Mouse (Mus musculus) heart, embryonic 11.5 days (tissue): ENCODE data around the gene Cdk14. TPM values are rescaled to one million over a fixed set of nuclear protein-coding genes. Genes with fewer than 3 reads are reported as not detected.

Experiments
- ATAC-seq: fragments of 200-750 bp; cut with Nextera tagmentation; replicated peaks from 2 replicates; pipeline ENCODE4 v1.8.0; 2017; ENCODE audit warnings: moderate library complexity; ENCODE audit not compliant: insufficient number of reproducible peaks, low FRiP score, low TSS enrichment
- H3K27ac ChIP-seq: fragments of 300-500 bp; sonication (generic); 2 replicates; pipeline ENCODE4 v1.5.1; 2014; ENCODE audit warnings: mild to moderate bottlenecking, low read depth, low read length
- H3K27me3 ChIP-seq: fragments of 300-500 bp; sonication (generic); 2 replicates; pipeline ENCODE4 v1.6.1; 2014; ENCODE audit warnings: mild to moderate bottlenecking, low read length, mixed read lengths; ENCODE audit not compliant: control insufficient read depth, insufficient read depth
- H3K36me3 ChIP-seq: fragments of 300-500 bp; sonication (generic); 2 replicates; pipeline ENCODE4 v1.6.1; 2014; ENCODE audit warnings: mild to moderate bottlenecking, low read length, moderate library complexity, mixed read lengths; ENCODE audit not compliant: control insufficient read depth, insufficient read depth
- H3K4me1 ChIP-seq: fragments of 300-500 bp; sonication (generic); 2 replicates; pipeline ENCODE4 v1.6.1; 2014; ENCODE audit warnings: low read length; ENCODE audit not compliant: control insufficient read depth, insufficient read depth
- H3K4me2 ChIP-seq: fragments of 300-500 bp; sonication (generic); 2 replicates; pipeline ENCODE4 v1.6.1; 2014; ENCODE audit warnings: mild to moderate bottlenecking, moderate library complexity
- H3K4me3 ChIP-seq: fragments of 300-500 bp; sonication (generic); 2 replicates; pipeline ENCODE4 v1.5.1; 2014; ENCODE audit warnings: low read depth, low read length
- H3K9ac ChIP-seq: fragments of 300-500 bp; sonication (generic); 2 replicates; pipeline ENCODE4 v1.6.1; 2014; ENCODE audit warnings: mild to moderate bottlenecking, low read depth, low read length, moderate library complexity
- H3K9me3 ChIP-seq: fragments of 300-500 bp; sonication (generic); replicated peaks from 2 replicates; pipeline ENCODE4 v1.6.1; 2016; ENCODE audit warnings: low read length; ENCODE audit not compliant: control insufficient read depth
- WGBS: fragments of 180-500 bp; shearing (Covaris S2); extraction: QIAGEN DNeasy Blood & Tissue Kit; methylation state at CpG from one replicate; pipeline ENCODE4 v1.1.7; 2014; ENCODE audit not compliant: insufficient replicate concordance; 5-methylcytosine and 5-hydroxymethylcytosine counted together
- polyA plus RNA-seq: library from polyadenylated mRNA; unstranded; fragments of >200 nt; fragmentation: Nextera tagmentation; extraction: Ambion mirVana; gene quantifications from 2 replicates; pipeline ENCODE4 v1.2.1, GENCODE M21; 2014

The Cdk14 gene
- polyA plus RNA-seq, 1 experiment from 2014 or later, result 20.1 TPM

GRCm38 (mm10) chr5:5359370-5359769 is 60.7 kb downstream of the Cdk14 start:
- WGBS, result 91% methylated on average over 5 of the region's 5 CpGs
- Histone ChIP-seq H3K27ac (no peak overlapping the region), H3K4me1 (peaks cover 11% of the 10 kb centered on the region), H3K36me3 (no peaks in the 10 kb centered on the region), H3K9ac (no peak overlapping the region), H3K9me3 (peaks cover 3% of the 10 kb centered on the region; the same call in 1 of the 2 replicates), H3K4me3 (no peak overlapping the region), H3K4me2 (no peak overlapping the region), H3K27me3 (no peaks in the 10 kb centered on the region)
- ATAC-seq, result no peak

GRCm38 (mm10) chr5:5358019-5358717 is 61.9 kb downstream of the Cdk14 start:
- Histone ChIP-seq H3K9ac (no peak overlapping the region), H3K9me3 (peaks cover 3% of the 10 kb centered on the region; the same call in 1 of the 2 replicates), H3K36me3 (no peaks in the 10 kb centered on the region), H3K4me3 (no peak overlapping the region), H3K27me3 (no peaks in the 10 kb centered on the region), H3K27ac (0 out of 2 replicates have a peak overlapping the region, but pooled peaks have one; percentile 15), H3K4me1 (peaks cover 19% of the 10 kb centered on the region), H3K4me2 (peak overlapping the region; percentile 34; the same call in 1 of the 2 replicates)
- 59% methylated on average over 18 of the region's 18 CpGs for WGBS
- ATAC-seq, result no peak

DNA sequence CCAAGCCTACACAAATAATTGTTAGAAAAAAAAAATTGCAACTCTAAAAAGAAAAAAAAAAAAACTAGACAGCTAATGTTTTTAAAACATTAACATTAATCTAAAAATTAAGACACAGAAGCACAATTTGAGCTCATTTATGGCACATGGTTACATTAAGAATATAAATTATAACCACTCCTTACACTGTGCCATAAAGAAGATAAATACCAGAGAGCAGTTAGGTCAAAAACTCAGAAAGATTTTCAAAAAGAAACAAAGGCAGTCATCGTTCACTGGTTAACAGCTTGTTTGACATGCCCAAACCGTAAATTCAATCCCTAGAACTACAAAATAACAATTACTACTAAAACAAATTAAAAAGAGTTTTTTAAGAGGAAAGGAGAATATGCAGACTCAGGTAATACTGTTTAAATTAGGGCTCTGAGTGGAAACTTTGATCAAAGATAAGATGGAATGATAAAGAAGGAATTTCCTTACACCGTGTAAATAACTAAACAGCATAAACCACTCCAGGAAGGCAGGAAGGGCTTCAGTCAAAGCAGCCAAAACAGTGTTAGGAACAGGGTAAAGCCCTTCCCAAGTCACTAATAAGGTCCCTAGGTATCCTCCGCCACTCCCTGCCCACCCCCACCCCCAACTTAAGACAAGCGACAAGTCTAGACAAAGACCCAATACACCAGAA is 65.3 kb downstream of the Cdk14 start:
- Histone ChIP-seq H3K9ac (no peak overlapping the region), H3K4me1 (peaks cover 19% of the 10 kb centered on the region), H3K4me2 (no peak overlapping the region), H3K4me3 (no peak overlapping the region), H3K36me3 (no peaks in the 10 kb centered on the region), H3K27me3 (no peaks in the 10 kb centered on the region), H3K27ac (no peak overlapping the region), H3K9me3 (no peaks in the 10 kb centered on the region)
- 32% methylated on average over 5 of the region's 5 CpGs for WGBS
- no peak for ATAC-seq

DNA sequence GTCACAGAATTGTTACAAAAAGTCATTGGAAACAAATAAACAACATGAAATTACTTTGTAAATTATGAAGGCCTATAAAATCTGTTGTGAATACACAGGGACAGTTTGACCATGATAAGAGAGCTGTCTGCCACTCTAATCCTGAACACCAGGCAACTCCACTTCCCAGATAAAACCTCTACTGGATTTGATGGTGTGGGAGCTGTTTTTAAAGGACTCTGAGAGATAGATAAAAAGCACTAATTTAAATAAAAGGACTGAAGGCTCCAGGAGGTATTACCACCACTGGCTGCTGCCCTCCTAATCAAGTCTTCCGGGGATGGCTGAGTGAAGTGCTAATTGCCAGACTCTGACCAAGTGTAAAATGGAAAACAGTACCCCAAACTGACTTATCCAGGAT is 66.2 kb downstream of the Cdk14 start:
- Histone ChIP-seq H3K27me3 (no peaks in the 10 kb centered on the region), H3K9me3 (no peaks in the 10 kb centered on the region), H3K4me1 (peaks cover 19% of the 10 kb centered on the region), H3K36me3 (no peaks in the 10 kb centered on the region), H3K4me3 (no peak overlapping the region), H3K27ac (no peak overlapping the region), H3K9ac (no peak overlapping the region), H3K4me2 (no peak overlapping the region)
- ATAC-seq, result no peak
- 15% methylated on average over 1 of the region's 1 CpGs for WGBS

GRCm38 (mm10) chr5:5344646-5345045 is 75.5 kb downstream of the Cdk14 start:
- Histone ChIP-seq H3K4me1 (peaks cover 25% of the 10 kb centered on the region), H3K4me3 (no peak overlapping the region), H3K9ac (no peak overlapping the region), H3K4me2 (no peak overlapping the region), H3K9me3 (no peaks in the 10 kb centered on the region), H3K27ac (no peak overlapping the region), H3K27me3 (no peaks in the 10 kb centered on the region), H3K36me3 (no peaks in the 10 kb centered on the region)
- 59% methylated on average over 5 of the region's 5 CpGs for WGBS
- ATAC-seq, result no peak

GRCm38 (mm10) chr5:5343741-5344140 is 76.4 kb downstream of the Cdk14 start:
- H3K27ac ChIP-seq, result peak overlapping the region; percentile 93
- 89% methylated on average over 2 of the region's 2 CpGs for WGBS
- H3K36me3 ChIP-seq, result no peaks in the 10 kb centered on the region
- no peak for ATAC-seq
- H3K9me3 ChIP-seq, result no peaks in the 10 kb centered on the region
- no peak overlapping the region for H3K4me3 ChIP-seq
- H3K27me3 ChIP-seq, result no peaks in the 10 kb centered on the region
- no peak overlapping the region for H3K9ac ChIP-seq
- H3K4me2 ChIP-seq, result no peak overlapping the region
- peaks cover 25% of the 10 kb centered on the region for H3K4me1 ChIP-seq

DNA sequence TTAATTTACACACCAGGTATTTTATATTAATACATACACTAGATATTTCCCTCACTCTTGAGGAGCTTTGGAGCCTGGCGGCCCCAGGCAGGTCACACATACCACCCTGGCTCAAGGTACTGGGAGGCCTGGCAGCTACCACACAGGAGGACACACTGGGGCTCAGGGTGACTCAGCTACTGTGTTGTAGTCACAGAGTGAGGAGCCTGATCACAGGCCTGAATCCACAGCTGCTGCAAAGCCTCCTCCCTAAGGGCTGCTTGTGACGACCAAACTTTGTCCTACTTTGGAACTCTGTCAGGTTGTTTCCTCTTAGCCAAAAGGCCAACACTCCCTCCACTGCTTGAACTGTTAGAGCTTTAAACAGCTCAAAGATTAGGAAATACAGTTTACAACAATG is 76.8 kb downstream of the Cdk14 start:
- 27% methylated on average over 2 of the region's 2 CpGs for WGBS
- Histone ChIP-seq H3K4me3 (no peak overlapping the region), H3K4me2 (no peak overlapping the region), H3K36me3 (no peaks in the 10 kb centered on the region), H3K4me1 (peaks cover 25% of the 10 kb centered on the region), H3K9ac (0 out of 2 replicates have a peak overlapping the region, but pooled peaks have one; percentile 46), H3K9me3 (no peaks in the 10 kb centered on the region), H3K27me3 (no peaks in the 10 kb centered on the region), H3K27ac (peak overlapping the region; percentile 93)
- peak; percentile 66; the same call in 1 of the 2 replicates for ATAC-seq

GRCm38 (mm10) chr5:5342410-5343137 is 77.5 kb downstream of the Cdk14 start:
- Histone ChIP-seq H3K4me2 (peak overlapping the region; percentile 51), H3K27me3 (no peaks in the 10 kb centered on the region), H3K36me3 (no peaks in the 10 kb centered on the region), H3K9me3 (no peaks in the 10 kb centered on the region), H3K4me1 (peaks cover 25% of the 10 kb centered on the region), H3K4me3 (no peak overlapping the region), H3K27ac (peak overlapping the region; percentile 93), H3K9ac (no peak overlapping the region)
- 28% methylated on average over 11 of the region's 11 CpGs for WGBS
- peak; percentile 86 for ATAC-seq
